Mouse (Mus musculus) spleen, adult 2 months (tissue): ENCODE data around the gene Ugt1a2.

Experiments used
- CTCF ChIP-seq: fragments of 200-500 bp; IDR thresholded peaks from 2 replicates; pipeline ENCODE4 v1.5.1; 2011; ENCODE audit warnings: mild to moderate bottlenecking, inconsistent platforms; ENCODE audit not compliant: insufficient read depth, insufficient read length, insufficient replicate concordance; ENCODE audit errors: extremely low read depth
- POLR2A ChIP-seq: fragments of 200-500 bp; IDR thresholded peaks from 2 replicates; pipeline ENCODE4 v1.6.1; 2011; ENCODE audit warnings: low read depth, low read length, inconsistent platforms

GRCm38 (mm10) chr1:88240072-88240471, 39.7 kb downstream of the Ugt1a2 start:
- TF ChIP-seq CTCF (no peak), POLR2A (no peak)
